Mouse (Mus musculus): ENCODE measurements at regions not wholly inside any gene's neighbourhood (a gene's known extent, or its start where the extent isn't known, plus 50 kb on each side); places are given as distances from the start of the nearest gene placed in this dataset.

DNA sequence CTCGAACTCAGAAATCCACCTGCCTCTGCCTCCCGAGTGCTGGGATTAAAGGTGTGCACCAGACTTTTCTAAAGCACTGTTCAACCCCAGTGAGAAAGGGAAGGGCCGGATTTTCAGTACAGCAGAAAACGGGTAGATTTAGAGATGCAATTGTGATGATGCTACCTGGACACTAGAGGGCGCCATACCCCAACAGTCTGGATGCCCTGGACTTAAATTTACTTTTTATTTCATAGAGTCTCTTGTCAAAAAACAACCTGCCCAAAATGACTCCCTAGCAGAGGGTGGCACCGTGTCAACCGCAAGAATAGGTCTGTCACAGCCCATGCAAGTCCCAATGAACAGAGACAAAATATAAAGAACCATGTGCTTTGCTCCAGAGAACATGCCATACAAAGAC, 394.2 kb downstream of the Sox9 start:
- TF ChIP-seq CTCF (IDR thresholded peaks at IDR 0.05; ENCODE audit: insufficient read depth, low read depth, low read length) (no peak), POLR2A (IDR thresholded peaks at IDR 0.05; ENCODE audit: insufficient read depth, low read depth, low read length) (no peak)

Measured in olfactory bulb, adult 2 months (tissue).